Mouse (Mus musculus): ENCODE results near the gene Cenpn. TPM values are rescaled to one million over a fixed set of nuclear protein-coding genes. Genes with fewer than 3 reads are reported as not detected.
A peak's percentile ranks its signal among the peaks of the same experiment; 100 is the strongest.

The Cenpn gene
- polyA plus RNA-seq, 1 experiment from 2014 or later = 47.6 TPM

DNA sequence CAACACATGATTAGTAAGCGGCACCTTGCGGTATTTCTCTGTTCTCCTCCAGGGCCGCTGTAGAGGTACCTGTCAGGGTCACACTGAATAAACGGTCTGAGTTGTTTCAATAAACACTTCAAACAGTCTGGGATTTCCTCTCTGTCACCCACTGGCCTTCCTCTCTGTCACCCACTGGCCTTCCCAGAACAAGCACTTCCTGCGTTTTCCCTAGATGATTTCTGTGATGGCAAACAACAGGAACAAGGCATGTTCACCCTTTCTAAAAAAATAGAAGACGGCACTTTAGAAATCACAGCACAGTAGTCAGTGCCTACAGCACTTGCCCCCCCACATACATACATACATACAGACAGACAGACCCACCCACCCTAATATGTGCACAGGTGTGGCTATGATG is 26.0 kb upstream of the Cenpn start:
- no peak for ATAC-seq (ENCODE audit: insufficient number of reproducible peaks, insufficient read depth, low FRiP score, low TSS enrichment, low read depth)
- WGBS = 94% methylated on average over 6 of the region's 6 CpGs
- no peak overlapping the region for H3K27ac ChIP-seq

DNA sequence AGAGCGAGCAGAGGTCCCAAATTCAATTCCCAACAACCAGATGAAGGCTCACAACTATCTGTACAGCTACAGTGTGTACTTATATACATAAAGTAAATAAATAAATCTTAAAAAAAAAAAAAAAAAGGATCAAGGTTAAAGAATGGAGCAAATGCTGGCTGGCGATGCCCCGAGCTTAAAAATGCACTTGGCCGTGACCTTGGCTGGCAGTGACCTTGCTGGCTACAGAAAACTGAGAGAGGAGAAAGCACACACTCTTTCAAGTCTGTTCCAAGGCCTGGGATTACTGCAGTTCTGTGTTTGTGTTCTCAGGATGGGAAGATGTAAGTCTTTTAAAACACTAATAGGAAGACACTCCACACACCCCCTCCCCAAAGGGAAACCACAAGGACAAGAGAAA is 16.8 kb upstream of the Cenpn start:
- Histone ChIP-seq H3K27ac (no peak overlapping the region), H3K4me3 (replicated peaks) (no peak overlapping the region), H3K36me3 (peaks cover 27% of the 10 kb centered on the region), H3K9ac (replicated peaks) (no peak overlapping the region), H3K4me2 (no peak overlapping the region), H3K27me3 (no peaks in the 10 kb centered on the region), H3K4me1 (replicated peaks) (no peaks in the 10 kb centered on the region), H3K9me3 (peaks cover 5% of the 10 kb centered on the region; the same call in 1 of the 2 replicates)
- ATAC-seq (ENCODE audit: insufficient number of reproducible peaks, insufficient read depth, low FRiP score, low TSS enrichment, low read depth) = no peak
- 95% methylated on average over 4 of the region's 4 CpGs for WGBS

More for the DNA sequence above, 26.0 kb upstream of the Cenpn start:
- H3K4me2 ChIP-seq = no peak overlapping the region
- 0 out of 2 replicates have a peak, but pooled peaks cover 5% of the 10 kb centered on the region for H3K9me3 ChIP-seq
- H3K27me3 ChIP-seq = no peaks in the 10 kb centered on the region
- H3K4me3 ChIP-seq (replicated peaks) = no peak overlapping the region
- peaks cover 20% of the 10 kb centered on the region for H3K36me3 ChIP-seq
- H3K9ac ChIP-seq (replicated peaks) = no peak overlapping the region
- H3K4me1 ChIP-seq (replicated peaks) = no peaks in the 10 kb centered on the region

DNA sequence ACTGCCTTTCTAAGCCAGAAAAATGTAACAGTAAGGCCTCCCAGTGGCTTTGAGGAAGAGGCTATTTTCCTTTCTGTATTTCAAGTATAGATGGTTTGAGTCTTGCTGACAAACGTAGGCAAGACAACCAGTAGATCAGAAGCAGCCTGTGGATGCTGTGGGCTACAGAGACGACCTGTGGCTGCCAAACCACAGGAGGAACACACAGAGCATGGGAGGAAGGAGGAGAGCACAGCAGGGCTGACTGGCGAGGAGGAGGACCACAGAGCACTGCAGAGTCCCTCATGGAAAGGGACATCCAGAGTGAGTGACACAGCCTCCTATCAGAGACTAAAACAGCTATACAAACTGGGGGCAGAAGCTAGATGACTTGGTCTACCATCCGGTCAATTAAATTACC is 16.3 kb upstream of the Cenpn start:
- no peak for ATAC-seq (ENCODE audit: insufficient number of reproducible peaks, insufficient read depth, low FRiP score, low TSS enrichment, low read depth)
- Histone ChIP-seq H3K27me3 (no peaks in the 10 kb centered on the region), H3K27ac (no peak overlapping the region), H3K4me3 (replicated peaks) (no peak overlapping the region), H3K4me2 (no peak overlapping the region), H3K36me3 (peaks cover 32% of the 10 kb centered on the region), H3K4me1 (replicated peaks) (no peaks in the 10 kb centered on the region), H3K9me3 (peaks cover 5% of the 10 kb centered on the region; the same call in 1 of the 2 replicates), H3K9ac (replicated peaks) (no peak overlapping the region)
- 90% methylated on average over 4 of the region's 4 CpGs for WGBS

DNA sequence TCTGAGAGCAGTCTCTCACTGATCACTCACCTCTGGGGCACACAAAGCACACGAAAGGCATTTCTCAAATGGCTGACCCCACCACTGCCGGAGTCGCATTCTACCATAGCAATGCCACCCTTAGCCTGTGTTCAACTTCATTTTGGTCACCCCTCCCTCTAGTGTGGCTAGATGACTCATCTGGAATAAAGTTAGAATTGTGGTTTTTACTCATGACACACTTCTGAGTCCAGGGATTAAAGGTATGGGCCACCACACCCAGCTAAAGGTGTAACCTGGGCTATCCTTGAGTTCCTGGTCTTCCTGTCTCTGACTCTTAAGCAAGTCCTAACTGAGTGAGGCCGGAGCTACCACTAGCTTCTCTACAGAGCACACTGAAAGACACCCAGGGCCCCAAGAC is 15.7 kb upstream of the Cenpn start:
- Histone ChIP-seq H3K9ac (replicated peaks) (no peak overlapping the region), H3K4me3 (replicated peaks) (no peak overlapping the region), H3K27ac (no peak overlapping the region), H3K9me3 (peaks cover 5% of the 10 kb centered on the region; the same call in 1 of the 2 replicates), H3K4me2 (no peak overlapping the region), H3K36me3 (peaks cover 38% of the 10 kb centered on the region), H3K4me1 (replicated peaks) (no peaks in the 10 kb centered on the region), H3K27me3 (no peaks in the 10 kb centered on the region)
- 90% methylated on average over 4 of the region's 4 CpGs for WGBS
- ATAC-seq (ENCODE audit: insufficient number of reproducible peaks, insufficient read depth, low FRiP score, low TSS enrichment, low read depth) = no peak

DNA sequence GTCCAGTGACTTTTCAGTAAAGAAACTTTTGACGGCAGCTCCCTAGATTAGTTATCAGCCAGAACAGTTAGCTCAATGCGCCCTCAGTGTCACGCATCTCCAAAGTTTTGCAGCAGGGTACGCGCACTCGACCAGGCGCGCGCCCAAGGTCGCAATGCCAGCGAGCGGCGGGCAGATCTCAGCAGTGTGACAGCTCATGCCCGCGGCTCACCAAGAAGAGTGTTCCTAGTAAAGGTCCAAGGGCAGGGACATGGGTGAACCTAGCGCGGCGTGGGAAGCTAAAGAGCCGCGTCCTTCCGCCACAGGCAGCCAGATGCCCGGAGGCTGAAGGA is 559 bp upstream of the Cenpn start:
- peak; percentile 74 for ATAC-seq (ENCODE audit: insufficient number of reproducible peaks, insufficient read depth, low FRiP score, low TSS enrichment, low read depth)
- Histone ChIP-seq H3K4me2 (peak overlapping the region; percentile 76), H3K9me3 (no peaks in the 10 kb centered on the region), H3K4me3 (replicated peaks) (peak overlapping the region; percentile 81), H3K36me3 (peaks cover 13% of the 10 kb centered on the region), H3K9ac (replicated peaks) (peak overlapping the region; percentile 81), H3K27ac (peak overlapping the region; percentile 60), H3K4me1 (replicated peaks) (peaks cover 15% of the 10 kb centered on the region), H3K27me3 (no peaks in the 10 kb centered on the region)
- under 1% methylated on average over 22 of the region's 22 CpGs for WGBS

DNA sequence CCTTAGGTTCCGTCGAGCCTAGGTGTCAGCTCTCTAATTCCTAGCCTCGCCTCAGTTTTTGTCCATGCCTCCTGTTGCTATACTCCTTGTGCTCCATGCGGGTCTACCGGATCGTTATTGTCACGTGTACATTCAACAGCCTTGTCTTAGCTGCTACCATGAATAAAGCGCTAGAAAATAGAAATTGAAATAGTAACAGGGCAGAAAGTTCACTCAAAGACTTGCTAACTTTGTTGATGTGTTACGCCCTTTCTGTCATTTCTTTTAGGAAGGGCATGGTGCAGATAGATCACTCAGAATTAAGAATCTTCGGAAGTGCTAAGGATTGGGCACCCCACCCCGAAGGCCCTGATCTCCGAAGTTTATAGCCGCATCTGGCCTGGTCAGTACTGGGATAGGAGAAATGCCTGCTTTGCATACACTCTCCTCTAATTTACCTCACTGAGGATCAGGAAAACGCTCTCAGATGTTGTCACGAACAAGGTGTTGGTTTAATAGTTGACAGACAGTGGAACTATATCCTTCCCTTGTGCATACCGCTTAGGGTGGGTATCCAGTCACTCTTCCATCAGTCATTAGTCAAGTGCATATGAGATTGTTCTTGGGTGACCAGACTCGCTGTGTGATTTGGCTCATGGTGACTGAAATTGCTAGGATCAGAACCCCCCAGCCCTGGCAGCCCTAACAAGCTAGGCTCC is 679 bp downstream of the Cenpn start:
- Histone ChIP-seq H3K36me3 (peaks cover 20% of the 10 kb centered on the region), H3K4me2 (peak overlapping the region; percentile 76), H3K4me3 (replicated peaks) (peak overlapping the region; percentile 81), H3K9me3 (no peaks in the 10 kb centered on the region), H3K27me3 (no peaks in the 10 kb centered on the region), H3K4me1 (replicated peaks) (peaks cover 15% of the 10 kb centered on the region), H3K9ac (replicated peaks) (peak overlapping the region; percentile 81), H3K27ac (0 out of 2 replicates have a peak overlapping the region, but pooled peaks have one; percentile 60)
- 25% methylated on average over 17 of the region's 17 CpGs for WGBS
- no peak for ATAC-seq (ENCODE audit: insufficient number of reproducible peaks, insufficient read depth, low FRiP score, low TSS enrichment, low read depth)

DNA sequence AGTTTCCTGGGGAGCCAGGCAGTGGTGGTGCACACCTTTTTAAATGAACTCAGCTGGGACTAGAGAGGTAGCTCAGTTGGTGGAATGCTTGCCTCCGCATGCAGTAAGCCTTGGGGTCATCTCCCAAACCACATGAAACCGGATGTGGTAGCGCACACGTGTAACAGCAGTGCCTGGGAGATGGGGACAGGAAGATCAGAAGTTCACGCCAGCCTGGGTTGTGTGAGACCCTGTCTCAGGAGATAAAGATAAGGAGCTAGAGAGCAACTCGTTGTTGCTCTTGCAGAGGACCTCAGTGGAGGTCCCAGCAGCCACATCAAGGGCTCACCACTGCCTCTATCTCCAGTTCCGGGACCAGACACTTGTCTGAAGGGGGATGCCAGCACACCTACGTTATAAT is 2.0 kb downstream of the Cenpn start:
- H3K36me3 ChIP-seq = peaks cover 32% of the 10 kb centered on the region
- H3K4me2 ChIP-seq = no peak overlapping the region

DNA sequence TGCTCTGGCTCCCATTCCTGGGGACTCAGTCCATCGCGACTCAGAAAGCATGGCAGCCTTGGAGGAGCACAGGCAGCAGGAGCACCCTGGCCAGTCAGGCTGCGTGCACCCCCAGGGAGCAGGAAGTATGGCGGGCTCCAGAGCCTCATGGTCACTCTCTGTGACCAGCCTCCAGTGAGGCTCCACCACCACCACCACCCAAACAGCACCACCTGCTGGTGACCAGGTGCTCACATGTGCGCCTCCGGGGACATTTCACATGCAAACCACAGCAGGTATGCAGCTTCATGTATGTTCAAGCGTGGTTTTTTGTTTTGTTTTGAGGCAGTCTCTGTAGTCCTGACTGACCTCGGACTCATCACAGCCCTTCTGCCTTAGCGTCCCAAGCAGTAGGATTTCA is 6.3 kb downstream of the Cenpn start:
- H3K9ac ChIP-seq (replicated peaks) = no peak overlapping the region
- H3K4me1 ChIP-seq (replicated peaks) = no peaks in the 10 kb centered on the region
- no peaks in the 10 kb centered on the region for H3K27me3 ChIP-seq
- H3K36me3 ChIP-seq = peaks cover 75% of the 10 kb centered on the region
- ATAC-seq (ENCODE audit: insufficient number of reproducible peaks, insufficient read depth, low FRiP score, low TSS enrichment, low read depth) = no peak
- H3K4me2 ChIP-seq = no peak overlapping the region
- WGBS = 85% methylated on average over 9 of the region's 9 CpGs
- no peak overlapping the region for H3K27ac ChIP-seq
- no peaks in the 10 kb centered on the region for H3K9me3 ChIP-seq
- H3K4me3 ChIP-seq (replicated peaks) = no peak overlapping the region

More for the DNA sequence above, 2.0 kb downstream of the Cenpn start:
- H3K9me3 ChIP-seq = no peaks in the 10 kb centered on the region
- H3K4me3 ChIP-seq (replicated peaks) = no peak overlapping the region
- H3K9ac ChIP-seq (replicated peaks) = no peak overlapping the region
- WGBS = 91% methylated on average over 8 of the region's 8 CpGs
- peaks cover 15% of the 10 kb centered on the region for H3K4me1 ChIP-seq (replicated peaks)
- no peak overlapping the region for H3K27ac ChIP-seq
- H3K27me3 ChIP-seq = no peaks in the 10 kb centered on the region
- ATAC-seq (ENCODE audit: insufficient number of reproducible peaks, insufficient read depth, low FRiP score, low TSS enrichment, low read depth) = no peak

DNA sequence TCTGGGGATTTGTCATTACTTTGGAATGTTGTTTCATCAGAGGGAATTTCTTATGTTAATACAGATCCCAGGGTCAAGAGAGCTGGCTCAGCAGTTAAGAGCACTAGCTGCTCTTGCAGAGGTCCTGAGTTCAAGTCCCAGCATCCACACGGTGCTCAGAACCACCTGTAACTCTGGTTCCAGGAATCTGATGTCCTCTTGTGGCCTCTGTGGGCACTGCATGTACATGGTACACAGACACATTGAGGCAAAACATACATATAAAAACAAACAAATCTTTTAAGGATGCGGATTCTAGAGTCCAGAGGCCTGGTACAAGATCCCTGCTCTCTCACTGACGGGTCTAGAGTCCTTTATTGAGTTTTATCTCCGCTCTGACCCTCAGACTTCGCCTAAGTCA is 7.1 kb downstream of the Cenpn start:
- H3K9ac ChIP-seq (replicated peaks) = no peak overlapping the region

DNA sequence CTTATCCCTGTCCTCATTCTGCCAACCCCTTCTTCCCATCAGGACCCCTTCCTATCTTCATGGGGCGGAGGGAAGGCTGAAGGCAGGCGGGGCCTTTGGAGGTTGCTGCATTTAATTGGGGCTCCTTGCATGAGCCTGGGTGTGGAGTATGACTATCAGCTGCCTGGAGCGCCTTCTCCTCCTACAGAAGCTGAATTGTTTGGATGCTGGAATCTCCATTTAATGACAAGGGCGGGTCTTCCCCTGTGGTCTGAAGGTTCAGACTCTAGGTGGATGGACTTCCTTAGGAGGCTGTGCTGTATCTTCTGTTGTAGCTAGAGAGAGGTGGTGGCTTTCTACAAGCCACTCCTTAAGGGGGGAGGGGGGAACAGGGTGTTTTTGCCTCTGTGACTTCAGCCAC is 13.4 kb downstream of the Cenpn start:
- no peak overlapping the region for H3K9ac ChIP-seq (replicated peaks)
- H3K36me3 ChIP-seq = peaks cover 78% of the 10 kb centered on the region
- no peak for ATAC-seq (ENCODE audit: insufficient number of reproducible peaks, insufficient read depth, low FRiP score, low TSS enrichment, low read depth)
- no peak overlapping the region for H3K4me3 ChIP-seq (replicated peaks)
- WGBS = 93% methylated on average over 4 of the region's 4 CpGs
- no peak overlapping the region for H3K27ac ChIP-seq
- no peaks in the 10 kb centered on the region for H3K27me3 ChIP-seq
- H3K4me2 ChIP-seq = no peak overlapping the region
- no peaks in the 10 kb centered on the region for H3K9me3 ChIP-seq
- no peaks in the 10 kb centered on the region for H3K4me1 ChIP-seq (replicated peaks)

More for the DNA sequence above, 7.1 kb downstream of the Cenpn start:
- no peak overlapping the region for H3K27ac ChIP-seq
- peaks cover 82% of the 10 kb centered on the region for H3K36me3 ChIP-seq
- WGBS = 95% methylated on average over 5 of the region's 5 CpGs
- H3K4me2 ChIP-seq = no peak overlapping the region
- H3K4me1 ChIP-seq (replicated peaks) = no peaks in the 10 kb centered on the region
- no peak for ATAC-seq (ENCODE audit: insufficient number of reproducible peaks, insufficient read depth, low FRiP score, low TSS enrichment, low read depth)
- no peaks in the 10 kb centered on the region for H3K9me3 ChIP-seq
- no peak overlapping the region for H3K4me3 ChIP-seq (replicated peaks)
- H3K27me3 ChIP-seq = no peaks in the 10 kb centered on the region

DNA sequence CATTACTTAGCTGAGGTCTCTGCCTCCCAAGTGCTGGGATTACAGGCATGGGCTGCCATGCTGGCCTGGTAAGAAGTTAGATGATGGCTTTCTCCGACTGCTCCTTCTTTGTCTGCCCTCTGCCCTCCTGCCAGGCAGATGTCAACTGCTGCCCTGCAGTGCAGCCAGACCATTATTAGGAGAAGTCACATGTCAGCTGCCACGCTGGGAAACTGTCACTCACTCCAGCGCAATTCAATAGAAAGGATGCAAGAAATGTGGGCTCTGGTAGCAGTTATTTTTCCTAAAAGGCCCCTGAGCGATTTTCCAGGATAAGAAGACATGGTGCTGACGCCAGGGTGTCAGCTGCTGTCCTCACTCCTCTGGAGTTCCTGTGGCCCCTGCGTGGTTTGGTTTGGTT is 14.0 kb downstream of the Cenpn start:
- 94% methylated on average over 6 of the region's 6 CpGs for WGBS
- Histone ChIP-seq H3K27ac (no peak overlapping the region), H3K4me3 (replicated peaks) (no peak overlapping the region), H3K36me3 (peaks cover 72% of the 10 kb centered on the region), H3K4me2 (no peak overlapping the region), H3K4me1 (replicated peaks) (no peaks in the 10 kb centered on the region), H3K27me3 (no peaks in the 10 kb centered on the region), H3K9me3 (no peaks in the 10 kb centered on the region), H3K9ac (replicated peaks) (no peak overlapping the region)
- ATAC-seq (ENCODE audit: insufficient number of reproducible peaks, insufficient read depth, low FRiP score, low TSS enrichment, low read depth) = no peak
